Mouse (Mus musculus): ENCODE data around the gene Ankrd6. TPM values are rescaled to one million over a fixed set of nuclear protein-coding genes. Genes with fewer than 3 reads are reported as not detected.
"Not testable (repeated sequence)": the region's sequence is repeated elsewhere in the genome, so short reads cannot be mapped to it uniquely, and the experiment has no call there.

The Ankrd6 gene
- 1 to 10 TPM; 4.3 to 5.8 TPM for total RNA-seq (2021)
- long read RNA-seq, experiment 1, full-length matches to known transcripts, result 3 of 7 reads
- long read RNA-seq, experiment 1, partial matches to known transcripts, result 0 of 7 reads
- long read RNA-seq, experiment 1, other reads (novel, unspliced or antisense), result 4 of 7 reads
- long read RNA-seq, experiment 2, full-length matches to known transcripts, result 3 of 5 reads
- long read RNA-seq, experiment 2, partial matches to known transcripts, result 0 of 5 reads
- long read RNA-seq, experiment 2, other reads (novel, unspliced or antisense), result 2 of 5 reads

DNA sequence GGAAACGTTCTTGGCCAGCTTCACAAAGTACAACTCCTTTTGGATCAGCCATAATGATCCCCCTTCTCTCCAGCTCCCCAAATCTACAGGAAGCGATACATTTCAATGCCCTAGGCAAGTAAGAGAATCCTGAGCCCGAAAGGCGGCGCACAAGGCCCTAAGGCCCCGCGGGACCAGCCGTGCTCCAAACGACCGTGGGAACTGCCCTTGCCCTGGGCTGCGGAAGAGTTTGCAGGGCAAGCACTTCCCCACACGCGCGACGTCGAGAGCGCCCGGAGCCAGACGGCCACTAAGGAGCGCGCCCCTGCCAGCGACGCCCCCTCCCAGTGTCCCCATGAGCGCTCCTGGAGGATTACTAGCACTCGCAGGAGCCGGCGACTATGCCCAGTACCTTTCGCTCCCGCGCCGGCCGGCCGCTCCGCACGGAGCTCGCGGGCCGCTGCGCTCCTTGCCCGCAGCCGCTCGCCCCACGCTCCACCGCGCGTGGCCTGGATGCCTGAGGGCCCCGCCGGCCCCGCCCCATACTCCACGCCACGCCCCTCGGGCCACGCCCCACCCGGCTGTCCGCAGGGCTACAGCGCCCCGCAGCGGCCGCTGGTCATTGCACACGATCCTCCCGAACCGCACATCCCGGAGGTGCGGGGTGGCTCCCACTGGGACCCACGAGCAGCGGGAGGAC, at the start of gene Ankrd6:
TSS of gene Ankrd6 (minus strand) at position 486 of the 679 bp plus-strand sequence.
- DNase-seq (ENCODE audit: low spot score in 2 of 2), result peak; percentile 61 to 78

DNA sequence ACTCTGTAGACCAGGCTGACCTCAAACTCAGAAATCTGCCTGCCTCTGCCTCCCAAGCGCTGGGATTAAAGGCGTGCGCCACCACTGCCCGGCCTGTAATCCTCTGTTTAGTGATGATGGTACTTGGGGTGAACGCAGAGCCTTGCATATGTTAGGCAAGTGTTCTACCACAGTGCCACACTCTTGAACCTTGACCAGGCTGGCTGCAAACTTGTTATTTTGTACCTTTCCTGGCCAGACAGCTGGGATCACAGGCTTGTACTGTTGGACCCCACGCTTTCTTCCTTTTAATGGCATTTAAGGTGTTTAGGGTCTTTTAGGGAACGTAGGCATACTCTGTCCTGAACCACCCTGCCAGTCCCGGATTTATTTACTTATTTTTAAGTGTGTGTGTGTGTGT, 48.4 kb upstream of the Ankrd6 start:
- no peak for DNase-seq (ENCODE audit: low spot score in 2 of 2)

DNA sequence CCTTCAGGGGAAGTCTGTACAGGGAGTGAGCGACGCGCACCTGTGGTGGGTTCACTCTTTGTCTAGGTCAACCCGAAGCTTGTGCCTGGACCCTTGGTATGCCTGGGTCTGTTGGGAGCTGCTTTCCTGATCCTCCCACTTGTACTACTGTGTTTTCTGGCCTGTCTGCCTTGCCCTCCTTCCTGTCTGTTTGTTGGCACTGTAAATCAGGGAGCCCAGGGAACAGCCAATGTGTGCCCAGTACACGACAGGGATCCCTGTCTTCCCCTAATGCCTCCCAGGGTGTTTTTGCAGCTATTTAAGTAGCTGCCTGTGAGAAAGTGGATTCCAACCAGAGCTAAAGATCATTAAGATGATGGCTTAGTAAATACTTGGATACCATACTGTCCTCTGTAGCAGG, 46.9 kb upstream of the Ankrd6 start:
- no peak for DNase-seq (ENCODE audit: low spot score in 2 of 2)

DNA sequence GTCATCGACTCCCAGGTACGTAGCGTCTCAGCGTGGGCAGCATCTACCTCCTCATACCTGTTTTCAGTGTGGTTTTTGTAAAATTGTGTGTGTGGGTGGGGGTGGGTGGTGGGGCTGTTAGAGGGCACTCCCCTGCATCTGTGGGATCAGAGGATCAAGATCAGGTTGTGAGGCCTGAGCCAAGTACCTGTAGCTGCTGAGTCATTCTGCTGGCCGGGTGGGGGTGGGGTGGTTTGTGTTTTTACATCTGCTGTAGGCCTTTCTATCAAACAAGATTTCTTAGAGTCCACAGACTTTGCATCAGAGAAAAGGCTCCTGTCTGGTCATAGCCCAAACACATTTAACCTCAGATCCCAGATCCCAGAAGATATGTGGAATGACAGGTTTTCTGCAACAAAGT, 45.4 kb upstream of the Ankrd6 start:
- DNase-seq (ENCODE audit: low spot score in 2 of 2), result no peak

DNA sequence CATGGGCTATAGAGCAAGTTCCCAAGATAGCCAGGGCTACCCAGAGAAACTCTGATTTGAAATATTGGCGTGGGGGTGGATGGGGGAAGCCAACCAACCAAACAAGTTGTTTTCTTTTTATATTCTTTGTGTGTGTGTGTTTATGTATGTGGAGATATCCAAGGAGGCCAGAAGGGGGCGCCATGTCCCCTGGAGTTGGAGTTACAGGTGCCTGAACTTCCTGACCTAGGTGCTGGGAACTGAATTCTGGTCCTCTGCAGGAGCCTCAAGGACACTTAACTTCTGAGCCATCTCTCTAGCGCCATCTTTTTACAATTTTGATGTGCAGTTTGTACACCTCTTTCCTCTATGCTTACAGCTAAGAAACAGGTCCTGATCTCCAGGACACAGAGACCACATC, 43.5 kb upstream of the Ankrd6 start:
- no peak for DNase-seq (ENCODE audit: low spot score in 2 of 2)

DNA sequence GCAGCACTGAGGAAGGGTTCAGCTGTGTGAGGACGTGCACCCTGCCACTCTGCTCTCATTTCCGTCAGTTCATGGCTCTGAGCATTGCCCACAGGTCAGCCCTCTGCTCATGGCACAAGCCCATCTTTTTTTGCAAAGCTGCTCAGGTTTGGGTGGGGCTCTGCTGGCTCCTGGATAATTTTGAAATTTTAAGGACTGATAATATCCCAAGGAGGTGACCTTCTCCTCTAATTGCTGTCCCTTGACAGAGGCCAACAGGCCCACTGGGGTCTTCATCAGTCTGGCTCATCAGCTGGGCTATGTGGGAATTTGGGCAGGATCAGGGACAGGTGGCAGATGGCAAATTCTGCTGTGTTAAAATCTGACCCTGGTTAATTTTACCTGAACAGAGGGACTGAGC, 38.7 kb upstream of the Ankrd6 start:
- DNase-seq (ENCODE audit: low spot score in 2 of 2), result no peak

DNA sequence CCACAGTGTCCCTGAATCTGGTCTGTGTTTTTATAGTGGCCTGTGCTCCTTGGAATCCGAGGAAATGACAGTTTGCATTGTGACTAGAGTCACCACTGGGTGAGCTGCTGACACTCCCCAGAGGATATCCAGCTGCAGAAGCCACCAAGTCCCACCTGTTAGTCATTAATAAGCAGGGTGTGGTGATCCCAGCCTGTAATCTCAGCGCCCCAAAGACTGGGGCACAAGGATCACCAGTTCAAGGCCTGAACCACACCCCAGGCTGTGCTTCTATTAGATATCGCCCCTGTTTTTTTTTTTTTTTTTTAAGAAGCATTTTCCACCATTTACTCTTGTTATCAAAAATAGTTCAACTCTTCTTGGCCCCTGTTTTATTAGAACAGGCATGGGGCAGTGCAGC, 36.4 kb upstream of the Ankrd6 start:
- no peak for DNase-seq (ENCODE audit: low spot score in 2 of 2)

DNA sequence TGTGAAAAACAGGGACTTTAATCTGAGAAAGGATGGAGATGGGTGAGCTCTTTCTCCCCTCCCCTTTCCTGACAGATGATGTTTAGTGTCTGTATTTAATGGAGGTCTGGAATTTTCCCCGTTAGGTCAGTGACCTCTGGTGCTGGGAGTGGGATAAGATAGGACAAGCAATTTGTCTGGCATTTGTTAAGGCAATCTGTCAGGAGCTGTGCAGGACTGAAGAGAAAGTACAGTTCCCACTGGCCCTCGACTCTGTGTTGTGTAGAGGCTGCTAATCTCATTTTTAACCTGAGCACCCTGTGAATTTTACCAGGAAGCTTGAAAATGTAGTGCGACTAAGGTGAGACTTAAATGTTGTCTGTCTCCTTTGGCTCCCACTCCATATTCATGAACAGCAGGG, 35.0 kb upstream of the Ankrd6 start:
- DNase-seq (ENCODE audit: low spot score in 2 of 2), result no peak

DNA sequence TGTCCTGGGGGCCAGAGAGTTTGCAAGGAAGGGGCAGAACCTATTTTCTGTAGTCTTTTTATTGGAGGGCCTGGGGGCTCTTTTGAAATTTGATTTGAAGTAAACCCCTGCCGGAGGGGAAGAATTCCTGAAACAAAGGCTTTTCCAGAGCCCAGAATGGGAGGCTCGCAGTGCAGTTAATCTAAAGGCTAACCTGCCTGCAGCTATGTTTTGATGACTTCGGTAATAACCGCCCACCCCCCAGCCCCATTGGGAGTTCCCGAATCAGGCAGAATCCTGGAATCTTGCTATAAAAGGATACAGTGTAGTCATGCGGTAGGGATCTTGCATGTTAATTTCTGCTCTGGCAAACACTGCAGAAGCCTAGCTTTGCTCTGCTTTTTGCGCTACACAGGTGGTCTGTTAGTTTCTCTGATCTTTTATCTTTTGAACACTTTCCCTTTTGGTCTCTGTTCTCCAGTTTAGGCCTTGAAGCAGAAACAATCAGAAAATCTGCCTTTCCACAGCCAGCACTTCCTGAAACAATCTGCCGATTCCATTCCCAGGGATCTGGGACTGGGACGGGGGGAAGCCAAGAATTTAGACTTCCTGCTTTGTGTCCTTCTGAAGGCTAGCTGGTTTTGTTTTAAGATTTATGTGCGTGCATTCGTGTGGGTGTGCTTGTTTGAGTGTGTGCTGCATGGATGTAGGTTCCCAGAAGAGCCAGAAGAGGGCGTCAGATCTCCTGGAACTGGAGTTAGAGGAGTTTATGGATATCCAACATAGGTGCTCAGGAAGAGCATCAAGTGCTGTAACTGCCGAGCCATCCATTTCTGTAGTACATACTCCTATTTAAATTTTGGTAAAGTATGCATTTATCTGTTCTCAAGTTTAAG, 34.4 kb upstream of the Ankrd6 start:
- no peak for DNase-seq (ENCODE audit: low spot score in 2 of 2)

DNA sequence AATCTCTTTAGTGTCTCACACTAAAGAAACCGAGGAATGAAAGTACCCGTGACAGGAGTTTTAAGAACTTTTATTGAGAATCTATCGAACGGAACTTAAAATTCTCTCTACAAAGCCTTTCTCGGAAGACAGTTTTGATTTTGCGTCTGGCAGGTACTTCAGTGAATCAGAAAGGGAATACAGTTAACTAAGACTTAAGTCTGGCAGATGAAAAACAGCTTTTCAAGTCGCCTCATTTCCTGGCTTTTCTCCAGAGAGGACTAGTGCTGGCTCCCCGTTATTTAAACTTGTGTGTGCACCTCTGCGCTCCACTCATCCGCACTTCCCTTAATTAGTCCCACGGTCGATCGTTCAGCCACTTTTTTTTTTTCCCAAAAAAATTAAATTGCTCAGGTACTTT, 33.6 kb upstream of the Ankrd6 start:
- DNase-seq (ENCODE audit: low spot score in 2 of 2), result no peak

DNA sequence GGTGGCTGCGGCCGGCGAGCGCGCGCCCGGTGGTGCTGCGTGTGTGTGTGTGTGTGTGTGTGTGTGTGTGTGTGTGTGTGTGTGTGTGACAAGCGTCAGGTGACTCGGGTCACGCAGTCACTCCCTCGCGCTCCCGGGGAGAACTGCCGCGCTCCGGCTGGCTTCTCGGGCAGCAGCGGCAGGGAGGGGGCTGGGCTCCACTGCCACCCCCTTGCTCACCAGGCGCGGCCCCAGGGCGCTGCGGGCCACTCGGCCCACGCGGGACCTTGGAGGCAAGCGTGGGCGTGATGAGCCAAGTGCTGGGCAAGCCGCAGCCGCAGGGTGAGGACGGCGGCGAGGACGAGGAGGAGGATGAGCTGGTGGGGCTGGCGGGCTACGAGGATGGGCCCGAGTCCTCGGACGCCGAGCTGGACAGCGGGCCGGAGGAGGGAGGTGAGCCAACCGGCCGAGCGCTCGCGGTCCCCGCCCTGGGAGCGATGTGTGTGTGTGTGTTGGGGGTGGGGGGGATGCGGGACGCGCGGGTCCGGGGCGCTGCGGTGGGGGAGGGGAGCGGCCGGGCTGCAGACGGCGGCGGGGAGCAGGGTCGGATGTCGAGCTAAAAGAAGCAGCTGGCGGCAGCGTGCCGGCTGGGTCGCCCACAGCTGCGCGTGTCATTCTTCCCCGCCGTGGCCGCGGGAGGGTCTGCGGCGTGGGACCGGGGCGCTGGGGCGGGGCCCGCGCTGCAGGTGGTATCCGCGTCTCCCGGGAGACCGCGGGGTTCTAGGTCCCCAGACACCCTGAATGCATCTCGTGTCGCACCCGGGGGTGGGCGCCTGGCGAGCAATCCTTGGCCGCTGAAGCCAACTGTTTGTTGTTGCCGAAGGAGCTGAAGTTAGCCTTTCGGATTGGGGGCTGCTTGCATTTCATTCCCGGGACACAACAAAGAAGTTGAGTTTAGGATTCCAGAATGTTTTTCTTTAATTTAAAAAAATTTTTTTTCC, 32.8 kb upstream of the Ankrd6 start:
- peak; percentile 50 to 63 for DNase-seq (ENCODE audit: low spot score in 2 of 2)

DNA sequence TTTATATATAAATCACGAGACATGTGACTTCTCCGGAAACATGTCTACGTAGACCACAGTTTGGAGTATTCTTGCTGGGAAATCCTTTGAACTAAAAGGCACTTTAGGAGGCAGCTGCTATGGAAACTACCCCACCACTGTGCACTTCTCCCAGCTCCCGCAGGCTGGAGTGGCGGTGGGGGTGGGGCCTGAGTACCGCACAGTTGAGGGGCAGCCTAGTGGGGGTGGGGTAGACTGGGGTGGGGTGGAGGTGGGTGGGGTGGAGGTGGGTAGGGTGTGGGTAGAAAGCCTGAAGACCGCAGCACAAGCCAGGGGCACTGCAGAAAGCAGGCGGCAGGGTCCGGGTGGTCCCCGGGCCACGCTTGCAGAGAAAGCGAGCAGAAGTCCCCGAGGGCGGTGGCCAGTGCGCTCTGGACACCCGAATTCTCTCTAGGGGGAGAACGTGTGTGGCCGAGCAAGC, 32.1 kb upstream of the Ankrd6 start, which contains the start of gene Rragd:
TSS of gene Rragd (plus strand) at position 322 of the 460 bp plus-strand sequence.
- no peak for DNase-seq (ENCODE audit: low spot score in 2 of 2)

DNA sequence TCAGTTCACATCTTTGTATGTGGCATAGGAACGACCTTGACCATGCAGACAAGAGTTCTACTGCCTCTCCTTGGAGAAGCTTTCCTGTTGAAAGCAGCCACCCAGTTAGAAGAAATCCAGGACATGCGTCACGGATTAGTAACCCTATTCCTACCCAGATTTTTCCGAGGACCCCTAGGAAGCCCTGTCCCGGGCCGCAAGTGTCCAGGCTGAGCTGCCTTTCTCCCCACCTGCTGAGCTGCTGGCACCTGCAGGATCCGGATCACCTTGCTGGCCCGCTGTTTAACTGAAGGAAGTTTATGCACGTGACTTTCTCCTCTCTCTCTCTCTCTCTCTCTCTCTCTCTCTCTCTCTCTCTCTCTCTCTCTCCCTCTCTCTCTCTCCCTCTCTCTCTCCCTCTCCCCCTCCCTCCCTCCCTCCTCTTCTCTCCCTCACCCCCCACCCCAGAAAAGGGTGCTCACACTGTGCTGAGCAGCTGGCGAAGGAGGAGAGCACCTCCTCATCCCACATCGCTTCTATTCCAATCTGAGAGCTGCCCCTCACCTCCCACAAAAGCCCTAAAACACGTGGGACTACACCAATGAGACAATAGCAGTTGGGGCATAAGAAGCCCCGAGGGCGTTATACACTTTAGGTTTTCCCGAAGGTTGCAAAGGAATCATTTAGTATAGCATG, 31.5 kb upstream of the Ankrd6 start:
- no peak for DNase-seq (ENCODE audit: low spot score in 2 of 2)

DNA sequence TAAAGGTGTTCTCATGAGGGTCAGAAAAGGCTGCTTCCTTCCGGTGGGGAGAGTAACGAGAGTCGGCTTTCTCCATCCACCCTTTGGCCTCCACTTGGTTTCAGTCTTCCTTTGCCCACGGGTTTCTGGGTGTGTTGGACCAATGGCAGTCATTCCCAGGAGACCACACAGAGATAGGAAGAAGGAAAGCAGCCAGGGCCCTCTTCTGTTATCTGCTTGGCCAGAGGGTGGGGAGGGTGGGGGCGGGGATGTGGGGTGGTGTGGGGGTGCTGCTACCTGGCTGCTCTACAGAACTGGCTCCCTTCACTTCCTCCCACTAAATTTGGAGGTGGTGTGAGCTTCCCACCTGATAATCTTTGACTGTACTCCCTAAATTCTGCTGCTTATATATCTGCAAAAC, 31.0 kb upstream of the Ankrd6 start:
- DNase-seq (ENCODE audit: low spot score in 2 of 2), result no peak

DNA sequence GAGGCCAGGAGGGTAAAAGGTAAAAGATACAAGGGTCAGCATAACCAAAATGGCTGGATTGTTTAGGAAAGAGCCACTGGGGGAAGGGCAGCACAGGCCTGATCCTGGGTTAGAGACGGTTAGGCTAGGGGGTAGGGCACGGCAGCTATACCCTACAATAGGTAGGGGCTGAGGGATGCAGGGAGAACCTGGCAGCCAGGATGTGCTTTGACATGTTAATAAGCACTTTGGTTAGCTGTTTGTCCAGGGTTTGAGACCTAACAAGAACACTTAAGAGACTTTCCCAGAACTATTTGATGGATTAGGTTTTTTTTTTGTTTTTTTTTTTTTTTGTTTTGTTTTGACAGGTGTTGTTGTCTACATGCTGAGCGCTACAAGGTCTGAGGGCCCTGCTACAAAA, 29.4 kb upstream of the Ankrd6 start:
- DNase-seq (ENCODE audit: low spot score in 2 of 2), result no peak

DNA sequence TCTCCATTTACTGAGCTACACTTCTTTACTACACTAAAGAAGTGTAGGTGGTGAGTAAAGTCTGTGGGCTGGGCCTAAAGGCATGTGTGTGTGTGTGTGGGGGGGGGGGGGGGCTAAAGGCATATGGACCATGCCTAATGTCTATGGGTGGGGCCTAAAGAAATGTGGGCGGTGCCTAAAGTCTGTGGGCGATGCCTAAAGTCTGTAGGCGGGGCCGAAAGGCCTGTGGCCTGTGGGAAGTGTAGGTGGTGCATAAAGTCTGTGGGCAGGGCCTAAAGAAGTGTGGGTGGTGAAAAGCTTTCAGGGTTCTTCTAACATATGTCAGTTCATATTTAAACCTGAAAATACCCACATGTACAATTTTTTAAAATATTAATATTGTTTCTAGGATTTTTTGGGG, 26.7 kb upstream of the Ankrd6 start:
- DNase-seq (ENCODE audit: low spot score in 2 of 2), result no peak

DNA sequence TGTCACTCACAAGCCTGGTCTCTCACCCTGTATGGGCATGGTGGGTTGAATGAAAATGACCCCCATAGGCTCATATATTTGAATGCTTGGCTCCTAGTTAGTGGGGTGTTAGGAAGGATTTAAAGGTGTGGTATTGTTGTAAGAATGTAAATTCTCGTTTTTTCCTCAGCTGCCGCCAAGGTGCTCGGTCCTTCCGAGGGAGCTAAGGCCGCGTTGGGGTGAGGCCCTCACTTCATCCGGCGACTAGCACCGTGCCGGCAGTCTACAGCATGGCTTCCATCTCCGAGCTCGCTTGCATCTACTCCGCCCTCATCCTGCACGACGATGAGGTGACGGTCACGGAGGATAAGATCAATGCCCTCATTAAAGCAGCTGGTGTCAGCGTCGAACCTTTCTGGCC, 14.0 kb upstream of the Ankrd6 start:
- DNase-seq (ENCODE audit: low spot score in 2 of 2), result not testable (repeated sequence)

DNA sequence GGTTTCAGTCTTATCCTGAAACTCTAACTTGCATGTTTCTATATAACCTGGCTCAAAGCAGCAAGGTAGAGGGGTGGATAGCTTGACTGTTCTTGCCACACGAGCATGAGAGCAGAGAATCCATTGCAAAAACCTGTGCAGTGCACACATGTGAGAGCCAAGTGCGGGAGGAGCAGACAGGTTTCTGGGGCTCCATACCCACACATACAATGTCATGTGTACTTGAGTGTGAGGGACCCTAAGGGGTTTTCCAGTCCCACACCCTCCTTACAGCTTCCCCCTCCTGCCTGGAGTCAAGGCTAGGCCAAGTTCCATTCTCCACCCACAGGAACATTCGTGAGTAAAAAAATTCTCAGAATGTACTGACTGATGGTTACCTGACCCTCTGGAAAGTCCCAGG, 10.8 kb upstream of the Ankrd6 start:
- no peak for DNase-seq (ENCODE audit: low spot score in 2 of 2)

DNA sequence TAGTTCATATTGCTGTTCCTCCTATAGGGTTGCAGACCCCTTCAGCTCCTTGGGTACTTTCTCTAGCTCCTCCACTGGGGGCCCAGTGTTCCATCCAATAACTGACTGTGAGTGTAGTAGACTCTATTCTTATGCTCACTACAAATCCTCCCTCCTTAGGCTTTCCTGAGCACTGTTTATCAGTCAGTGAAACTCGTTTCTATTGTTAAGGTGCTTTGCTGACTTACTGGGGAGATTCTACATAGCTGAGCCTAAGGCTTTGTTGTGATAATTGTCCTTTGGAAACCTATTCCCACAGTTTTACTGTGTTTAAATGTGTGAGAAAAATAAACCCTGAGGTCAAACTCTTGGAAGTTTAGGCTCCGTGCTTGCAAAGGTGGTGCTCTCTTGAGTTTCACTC, 5.8 kb upstream of the Ankrd6 start:
- DNase-seq (ENCODE audit: low spot score in 2 of 2), result no peak

DNA sequence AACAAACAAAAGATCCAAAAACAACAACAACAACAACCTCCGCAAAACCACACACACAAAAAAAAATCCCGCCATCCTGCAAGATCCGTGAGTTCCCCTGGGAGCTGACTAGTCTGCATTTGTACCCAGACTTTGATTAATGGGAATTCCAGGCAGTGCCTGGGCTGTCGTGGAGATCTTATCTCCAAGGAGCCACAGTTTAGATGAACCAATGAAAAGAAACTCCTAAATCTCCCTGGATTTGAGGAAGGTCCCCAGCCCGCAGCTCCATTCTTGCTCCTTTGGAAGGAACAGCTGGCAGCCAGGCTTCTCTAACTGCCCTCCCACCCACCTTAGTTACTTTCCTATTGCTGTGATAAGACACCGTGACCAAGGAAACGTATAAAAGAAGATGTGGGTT, 2.0 kb upstream of the Ankrd6 start:
- no peak for DNase-seq (ENCODE audit: low spot score in 2 of 2)
